Mouse (Mus musculus) macrophage (primary cell): ENCODE data around the gene Il1r2. TPM values are rescaled to one million over a fixed set of nuclear protein-coding genes. Genes with fewer than 3 reads are reported as not detected.

Experiments
- H3K27ac ChIP-seq: fragments of 350-480 bp; formaldehyde crosslinking; 2 replicates; pipeline ENCODE4 v1.9.0; 2021
- H3K36me3 ChIP-seq: fragments of 350-480 bp; formaldehyde crosslinking; 2 replicates; pipeline ENCODE4 v1.9.0; 2021; ENCODE audit errors: inconsistent target
- H3K4me3 ChIP-seq: fragments of 350-480 bp; formaldehyde crosslinking; 2 replicates; pipeline ENCODE4 v1.9.0; 2021; ENCODE audit errors: inconsistent target
- H3K79me2 ChIP-seq: fragments of 350-480 bp; formaldehyde crosslinking; 2 replicates; pipeline ENCODE4 v1.9.0; 2021; ENCODE audit errors: inconsistent target
- WGBS: methylation state at CpG from one replicate; pipeline ENCODE4 v1.1.7; 2026; ENCODE audit warnings: inconsistent platforms; ENCODE audit not compliant: missing documents; 5-methylcytosine and 5-hydroxymethylcytosine counted together
- polyA plus RNA-seq: library from polyadenylated mRNA; stranded (reverse); fragments of 250-400 nt; gene quantifications from 3 replicates; pipeline ENCODE4 v1.2.4, GENCODE M21; 2018; ENCODE audit warnings: inconsistent platforms

Il1r2 gene
- polyA plus RNA-seq, 1 experiment from 2014 or later, result 0.60 TPM

GRCm38 (mm10) chr1:40085403-40086182 is 11.7 kb downstream of the Il1r2 start:
- peak overlapping the region; percentile 30 for H3K4me3 ChIP-seq
- no peaks in the 10 kb centered on the region for H3K36me3 ChIP-seq
- no peaks in the 10 kb centered on the region for H3K79me2 ChIP-seq
- 13% methylated on average over 25 of the region's 25 CpGs for WGBS
- H3K27ac ChIP-seq, result peak overlapping the region; percentile 52

DNA sequence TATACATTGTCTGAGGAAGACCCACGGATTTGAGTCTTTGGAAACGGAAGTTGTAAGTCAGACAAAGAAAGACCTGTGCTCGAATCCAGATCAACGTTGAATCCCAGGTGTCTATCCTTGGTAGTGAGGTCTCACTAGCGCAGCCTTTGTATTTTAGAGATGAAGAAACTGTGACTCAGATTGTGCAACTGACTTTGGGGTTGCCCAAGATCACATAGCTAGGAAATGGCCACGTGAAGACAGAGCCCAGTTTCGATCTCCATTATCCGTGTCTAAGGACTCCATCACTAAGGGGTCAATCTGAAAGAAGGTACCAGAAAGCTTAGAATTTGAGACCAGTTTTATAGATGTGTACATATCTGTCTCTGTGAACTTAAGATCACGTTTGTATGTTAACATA is 17.3 kb downstream of the Il1r2 start:
- Histone ChIP-seq H3K4me3 (no peak overlapping the region), H3K36me3 (no peaks in the 10 kb centered on the region), H3K27ac (no peak overlapping the region), H3K79me2 (no peaks in the 10 kb centered on the region)
- 50% methylated on average over 9 of the region's 9 CpGs for WGBS

GRCm38 (mm10) chr1:40092541-40092940 is 18.7 kb downstream of the Il1r2 start:
- no peak overlapping the region for H3K4me3 ChIP-seq
- H3K36me3 ChIP-seq, result no peaks in the 10 kb centered on the region
- no peaks in the 10 kb centered on the region for H3K79me2 ChIP-seq
- no peak overlapping the region for H3K27ac ChIP-seq
- 96% methylated on average over 5 of the region's 6 CpGs for WGBS

DNA sequence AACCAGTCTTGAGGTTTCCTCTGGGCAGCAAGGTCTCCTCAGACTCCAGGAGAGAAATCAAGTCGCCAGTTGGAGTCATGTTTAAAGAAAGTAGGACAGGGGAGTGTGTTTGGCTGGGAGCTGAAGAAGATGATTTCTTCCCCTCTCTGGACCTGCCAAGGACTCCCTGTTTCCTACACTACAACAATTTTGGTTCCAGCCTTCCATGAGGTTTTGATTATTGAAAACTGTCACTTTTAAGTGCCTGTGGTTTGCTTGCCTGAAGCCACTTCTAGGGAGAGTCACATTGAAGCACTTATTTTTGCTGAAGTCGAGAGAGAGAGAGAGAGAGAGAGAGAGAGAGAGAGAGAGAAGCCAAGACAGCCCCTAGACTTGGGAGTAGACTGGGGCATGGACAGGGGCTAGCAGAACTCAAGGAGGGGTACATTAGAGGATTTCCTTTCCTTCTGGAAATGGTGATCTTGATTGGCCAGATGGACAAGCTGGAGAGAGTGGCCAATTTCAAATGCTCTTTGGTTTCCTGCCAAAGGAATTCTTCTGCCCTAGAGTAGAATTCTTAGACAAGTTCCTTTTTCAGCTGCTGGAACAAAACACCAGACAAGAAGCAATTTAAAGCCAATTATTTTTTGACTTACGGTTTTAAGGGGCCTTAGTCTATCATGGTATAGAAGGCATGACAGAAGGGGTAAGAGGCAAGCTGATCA is 20.9 kb downstream of the Il1r2 start:
- Histone ChIP-seq H3K4me3 (no peak overlapping the region), H3K79me2 (no peaks in the 10 kb centered on the region), H3K27ac (no peak overlapping the region), H3K36me3 (no peaks in the 10 kb centered on the region)
- WGBS, result 74% methylated on average over 3 of the region's 3 CpGs

- H3K36me3 ChIP-seq, result no peaks in the 10 kb centered on the region
- no peaks in the 10 kb centered on the region for H3K79me2 ChIP-seq
- no peak overlapping the region for H3K27ac ChIP-seq
- WGBS, result 60% methylated on average over 1 of the region's 1 CpGs
- no peak overlapping the region for H3K4me3 ChIP-seq
Observed at GRCm38 (mm10) chr1:40095585-40095984, 21.7 kb downstream of the Il1r2 start.

GRCm38 (mm10) chr1:40106306-40106705 is 32.4 kb downstream of the Il1r2 start:
- Histone ChIP-seq H3K79me2 (no peaks in the 10 kb centered on the region), H3K4me3 (no peak overlapping the region), H3K27ac (no peak overlapping the region), H3K36me3 (no peaks in the 10 kb centered on the region)
- WGBS, result 92% methylated on average over 4 of the region's 4 CpGs

GRCm38 (mm10) chr1:40106719-40107118 is 32.8 kb downstream of the Il1r2 start:
- no peak overlapping the region for H3K4me3 ChIP-seq
- no peak overlapping the region for H3K27ac ChIP-seq
- WGBS, result 91% methylated on average over 4 of the region's 4 CpGs
- no peaks in the 10 kb centered on the region for H3K36me3 ChIP-seq
- no peaks in the 10 kb centered on the region for H3K79me2 ChIP-seq

DNA sequence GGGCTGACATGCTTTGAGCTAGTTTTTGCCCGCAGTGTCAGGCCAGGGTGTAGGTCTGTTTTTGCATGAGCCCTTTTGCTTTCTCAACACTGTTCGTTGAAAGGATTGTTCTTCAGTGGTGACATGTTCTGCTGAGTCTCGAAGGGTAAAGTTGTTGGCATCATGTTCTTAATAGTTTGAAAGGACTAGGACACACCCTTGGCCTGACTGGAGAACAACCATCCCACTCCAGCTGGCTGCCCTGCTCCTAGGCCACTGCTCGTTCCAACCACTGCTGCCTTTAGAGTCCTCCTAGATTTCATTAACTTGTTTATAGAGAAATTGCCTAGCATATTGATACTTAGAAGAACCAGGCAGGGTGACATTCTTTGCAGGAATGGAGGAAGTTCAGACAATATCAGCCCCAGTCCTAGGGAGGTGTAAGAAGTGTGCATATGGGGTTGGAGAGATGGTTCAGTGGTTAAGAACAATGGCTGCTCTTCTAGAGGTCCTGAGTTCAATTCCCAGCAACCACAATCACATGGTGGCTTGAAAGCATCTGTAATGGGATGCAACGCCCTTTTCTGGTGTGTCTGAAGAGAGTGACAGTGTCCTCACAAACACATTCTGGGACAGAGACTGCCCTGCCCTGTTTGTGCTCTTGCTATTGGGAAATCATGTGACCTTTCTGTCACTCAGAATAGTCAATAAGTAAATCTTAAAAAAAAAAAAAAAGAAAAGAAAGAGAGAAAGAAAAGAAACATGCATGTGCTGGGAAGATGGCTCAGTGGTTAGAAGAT is 34.3 kb downstream of the Il1r2 start:
- no peak overlapping the region for H3K27ac ChIP-seq
- no peak overlapping the region for H3K4me3 ChIP-seq
- H3K36me3 ChIP-seq, result no peaks in the 10 kb centered on the region
- H3K79me2 ChIP-seq, result no peaks in the 10 kb centered on the region
- WGBS, result 96% methylated on average over 5 of the region's 5 CpGs

DNA sequence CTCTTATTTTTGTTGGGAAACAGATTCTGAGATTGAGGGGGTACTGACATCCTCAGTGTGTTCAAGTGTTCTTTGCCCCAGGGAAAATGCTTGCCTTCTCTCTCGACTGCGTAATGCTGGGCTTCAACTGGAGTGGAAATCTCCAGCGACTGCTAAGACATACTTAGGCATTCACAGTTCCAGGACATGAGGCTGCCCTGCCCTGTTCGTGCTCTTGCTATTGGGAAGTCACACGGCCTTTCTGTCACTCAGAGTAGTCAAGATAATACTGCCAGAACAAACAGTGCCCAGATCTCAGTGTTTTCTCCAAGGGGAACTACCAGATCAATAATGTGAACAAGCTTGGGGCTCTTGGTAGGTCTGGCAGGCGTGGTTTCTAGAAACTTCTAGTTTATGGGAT is 35.9 kb downstream of the Il1r2 start:
- H3K4me3 ChIP-seq, result no peak overlapping the region
- no peaks in the 10 kb centered on the region for H3K79me2 ChIP-seq
- H3K36me3 ChIP-seq, result no peaks in the 10 kb centered on the region
- H3K27ac ChIP-seq, result no peak overlapping the region
- 88% methylated on average over 6 of the region's 6 CpGs for WGBS

- Histone ChIP-seq H3K36me3 (no peaks in the 10 kb centered on the region), H3K79me2 (no peaks in the 10 kb centered on the region), H3K4me3 (no peak overlapping the region), H3K27ac (no peak overlapping the region)
- WGBS, result 40% methylated on average over 8 of the region's 8 CpGs
Observed at GRCm38 (mm10) chr1:40115271-40115670, 41.4 kb downstream of the Il1r2 start.

GRCm38 (mm10) chr1:40116422-40116821 is 42.5 kb downstream of the Il1r2 start:
- no peak overlapping the region for H3K4me3 ChIP-seq
- 6% methylated on average over 7 of the region's 8 CpGs for whole genome bisulfite sequencing
- no peaks in the 10 kb centered on the region for H3K79me2 ChIP-seq
- no peak overlapping the region for H3K27ac ChIP-seq
- H3K36me3 ChIP-seq, result no peaks in the 10 kb centered on the region

- Histone ChIP-seq H3K4me3 (no peak overlapping the region), H3K27ac (no peak overlapping the region), H3K79me2 (no peaks in the 10 kb centered on the region), H3K36me3 (no peaks in the 10 kb centered on the region)
- WGBS, result 96% methylated on average over 9 of the region's 10 CpGs
Observed at GRCm38 (mm10) chr1:40117565-40117964, 43.7 kb downstream of the Il1r2 start.

DNA sequence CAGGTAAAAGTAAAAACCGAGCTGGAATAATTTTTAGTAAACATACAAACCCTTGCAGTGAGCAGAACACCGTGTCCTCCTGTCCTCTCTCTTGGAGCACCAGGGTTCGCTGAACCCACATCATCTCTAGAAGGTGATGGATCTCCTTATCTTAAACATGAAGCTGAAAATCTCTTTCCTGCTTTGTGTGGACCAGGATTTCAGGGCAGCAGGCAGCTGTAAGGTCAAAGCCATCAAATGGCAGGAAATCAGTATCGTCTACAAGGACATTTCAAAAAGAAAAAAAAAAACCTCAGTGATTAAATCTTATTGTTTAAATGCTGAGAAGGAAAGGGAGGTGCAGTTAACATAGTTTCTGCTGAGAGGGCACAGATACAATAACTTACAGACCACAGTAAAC is 50.4 kb downstream of the Il1r2 start:
- H3K27ac ChIP-seq, result no peak overlapping the region
- WGBS, result 92% methylated on average over 4 of the region's 4 CpGs
- H3K79me2 ChIP-seq, result no peaks in the 10 kb centered on the region
- H3K36me3 ChIP-seq, result no peaks in the 10 kb centered on the region
- H3K4me3 ChIP-seq, result no peak overlapping the region

DNA sequence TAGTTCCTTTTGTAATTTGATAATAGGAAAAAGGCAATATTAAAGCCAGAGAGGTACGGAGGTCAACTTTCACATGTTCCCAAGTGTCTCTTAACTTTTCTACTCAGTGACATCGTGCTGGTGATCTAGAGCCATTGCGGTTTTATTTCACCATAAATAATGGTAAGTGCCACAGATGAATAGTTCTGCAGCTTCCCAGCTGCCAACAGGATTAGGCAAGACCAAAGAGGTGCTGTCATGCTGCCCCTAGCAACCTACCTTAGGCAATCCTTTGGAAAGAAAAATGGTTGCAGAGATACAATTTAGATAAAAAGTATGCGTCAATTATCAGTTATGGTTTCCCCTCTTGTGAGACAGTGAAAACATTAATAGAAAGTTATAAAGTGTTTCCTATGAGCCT is 54.6 kb downstream of the Il1r2 start:
- WGBS, result 81% methylated on average over 4 of the region's 4 CpGs
- no peak overlapping the region for H3K4me3 ChIP-seq
- H3K79me2 ChIP-seq, result no peaks in the 10 kb centered on the region
- H3K27ac ChIP-seq, result no peak overlapping the region
- no peaks in the 10 kb centered on the region for H3K36me3 ChIP-seq

GRCm38 (mm10) chr1:40129321-40129720 is 55.4 kb downstream of the Il1r2 start:
- Histone ChIP-seq H3K4me3 (no peak overlapping the region), H3K79me2 (no peaks in the 10 kb centered on the region), H3K27ac (no peak overlapping the region), H3K36me3 (no peaks in the 10 kb centered on the region)
- 97% methylated on average over 2 of the region's 2 CpGs for WGBS
